Mouse (Mus musculus): ENCODE data around the gene Pga5. TPM values are rescaled to one million over a fixed set of nuclear protein-coding genes. Genes with fewer than 3 reads are reported as not detected.

Pga5 gene
- polyA plus RNA-seq (2015; fragmentation: Nextera tagmentation; extraction: Ambion mirVana): not detected in 2 replicates

GRCm38 (mm10) chr19:10677915-10678771, at the start of gene Pga5:
Gene Pga5 (minus strand): TSS chr19:10678071.
- Histone ChIP-seq H3K27me3 (0 out of 2 replicates have a peak, but pooled peaks cover 12% of the 10 kb centered on the region), H3K36me3 (no peaks in the 10 kb centered on the region), H3K9me3 (replicated peaks) (no peaks in the 10 kb centered on the region), H3K9ac (no peak within 1 kb of the TSS), H3K4me3 (replicated peaks) (no peak within 1 kb of the TSS), H3K27ac (no peak within 1 kb of the TSS), H3K4me2 (no peak within 1 kb of the TSS), H3K4me1 (0 out of 2 replicates have a peak, but pooled peaks cover 3% of the 10 kb centered on the region)
- WGBS: 41% methylated on average over 6 of the region's 6 CpGs
- no peak for ATAC-seq (replicated peaks; ENCODE audit: low FRiP score)

- Histone ChIP-seq H3K4me3 (replicated peaks) (no peak overlapping the region), H3K36me3 (no peaks in the 10 kb centered on the region), H3K4me2 (no peak overlapping the region), H3K27me3 (no peaks in the 10 kb centered on the region), H3K4me1 (peaks cover 27% of the 10 kb centered on the region), H3K9ac (no peak overlapping the region), H3K9me3 (replicated peaks) (no peaks in the 10 kb centered on the region), H3K27ac (no peak overlapping the region)
- 73% methylated on average over 13 of the region's 13 CpGs for WGBS
- ATAC-seq (replicated peaks; ENCODE audit: low FRiP score): no peak
These were observed 46.9 kb upstream of the Pga5 start for GRCm38 (mm10) chr19:10724629-10725363.

- H3K4me2 ChIP-seq: no peak overlapping the region
- WGBS: 41% methylated on average over 5 of the region's 5 CpGs
- ATAC-seq (replicated peaks; ENCODE audit: low FRiP score): 0 out of 2 replicates have a peak, but pooled peaks have one; percentile 30
- H3K4me3 ChIP-seq (replicated peaks): no peak overlapping the region
- H3K9ac ChIP-seq: no peak overlapping the region
- no peaks in the 10 kb centered on the region for H3K36me3 ChIP-seq
- peak overlapping the region; percentile 57 for H3K27ac ChIP-seq
- no peaks in the 10 kb centered on the region for H3K9me3 ChIP-seq (replicated peaks)
- no peaks in the 10 kb centered on the region for H3K27me3 ChIP-seq
- peaks cover 30% of the 10 kb centered on the region for H3K4me1 ChIP-seq
These were observed 45.8 kb upstream of the Pga5 start for GRCm38 (mm10) chr19:10723649-10724048.

- H3K9ac ChIP-seq: 0 out of 2 replicates have a peak overlapping the region, but pooled peaks have one; percentile 5
- no peaks in the 10 kb centered on the region for H3K36me3 ChIP-seq
- peak overlapping the region; percentile 57 for H3K27ac ChIP-seq
- H3K27me3 ChIP-seq: no peaks in the 10 kb centered on the region
- peaks cover 30% of the 10 kb centered on the region for H3K4me1 ChIP-seq
- peak; percentile 66 for ATAC-seq (replicated peaks; ENCODE audit: low FRiP score)
- WGBS: 11% methylated on average over 13 of the region's 13 CpGs
- no peak overlapping the region for H3K4me3 ChIP-seq (replicated peaks)
- H3K9me3 ChIP-seq (replicated peaks): no peaks in the 10 kb centered on the region
- H3K4me2 ChIP-seq: peak overlapping the region; percentile 22; the same call in 1 of the 2 replicates
These were observed 45.2 kb upstream of the Pga5 start for GRCm38 (mm10) chr19:10723084-10723483.

- peaks cover 30% of the 10 kb centered on the region for H3K4me1 ChIP-seq
- no peaks in the 10 kb centered on the region for H3K36me3 ChIP-seq
- ATAC-seq (replicated peaks; ENCODE audit: low FRiP score): no peak
- H3K4me2 ChIP-seq: no peak overlapping the region
- no peak overlapping the region for H3K27ac ChIP-seq
- H3K27me3 ChIP-seq: no peaks in the 10 kb centered on the region
- WGBS: 47% methylated on average over 5 of the region's 5 CpGs
- no peak overlapping the region for H3K9ac ChIP-seq
- no peaks in the 10 kb centered on the region for H3K9me3 ChIP-seq (replicated peaks)
- no peak overlapping the region for H3K4me3 ChIP-seq (replicated peaks)
These were observed 43.2 kb upstream of the Pga5 start for GRCm38 (mm10) chr19:10721064-10721463.

GRCm38 (mm10) chr19:10720524-10720923, 42.7 kb upstream of the Pga5 start:
- Histone ChIP-seq H3K27ac (no peak overlapping the region), H3K36me3 (no peaks in the 10 kb centered on the region), H3K9ac (no peak overlapping the region), H3K27me3 (no peaks in the 10 kb centered on the region), H3K4me1 (peaks cover 30% of the 10 kb centered on the region), H3K9me3 (replicated peaks) (no peaks in the 10 kb centered on the region), H3K4me2 (no peak overlapping the region), H3K4me3 (replicated peaks) (no peak overlapping the region)
- WGBS: 23% methylated on average over 3 of the region's 3 CpGs
- no peak for ATAC-seq (replicated peaks; ENCODE audit: low FRiP score)

GRCm38 (mm10) chr19:10719751-10720150, 41.9 kb upstream of the Pga5 start:
- Histone ChIP-seq H3K4me3 (replicated peaks) (no peak overlapping the region), H3K27ac (no peak overlapping the region), H3K9ac (no peak overlapping the region), H3K4me2 (no peak overlapping the region), H3K4me1 (peaks cover 30% of the 10 kb centered on the region), H3K27me3 (no peaks in the 10 kb centered on the region), H3K9me3 (replicated peaks) (no peaks in the 10 kb centered on the region), H3K36me3 (no peaks in the 10 kb centered on the region)
- ATAC-seq (replicated peaks; ENCODE audit: low FRiP score): no peak
- WGBS: 36% methylated on average over 2 of the region's 2 CpGs

GRCm38 (mm10) chr19:10718251-10718775, 40.4 kb upstream of the Pga5 start:
- Histone ChIP-seq H3K27ac (no peak overlapping the region), H3K4me3 (replicated peaks) (no peak overlapping the region), H3K9me3 (replicated peaks) (no peaks in the 10 kb centered on the region), H3K27me3 (no peaks in the 10 kb centered on the region), H3K4me2 (no peak overlapping the region), H3K9ac (no peak overlapping the region), H3K36me3 (peaks cover 13% of the 10 kb centered on the region), H3K4me1 (peaks cover 22% of the 10 kb centered on the region)
- 63% methylated on average over 7 of the region's 7 CpGs for WGBS
- ATAC-seq (replicated peaks; ENCODE audit: low FRiP score): no peak

GRCm38 (mm10) chr19:10715476-10715875, 37.6 kb upstream of the Pga5 start:
- Histone ChIP-seq H3K4me2 (no peak overlapping the region), H3K4me3 (replicated peaks) (no peak overlapping the region), H3K27ac (no peak overlapping the region), H3K9ac (no peak overlapping the region), H3K36me3 (peaks cover 41% of the 10 kb centered on the region), H3K27me3 (no peaks in the 10 kb centered on the region), H3K4me1 (peaks cover 10% of the 10 kb centered on the region), H3K9me3 (replicated peaks) (no peaks in the 10 kb centered on the region)
- no peak for ATAC-seq (replicated peaks; ENCODE audit: low FRiP score)
- 95% methylated on average over 6 of the region's 6 CpGs for WGBS

- peaks cover 47% of the 10 kb centered on the region for H3K36me3 ChIP-seq
- ATAC-seq (replicated peaks; ENCODE audit: low FRiP score): peak; percentile 14
- H3K4me2 ChIP-seq: no peak overlapping the region
- H3K9me3 ChIP-seq (replicated peaks): no peaks in the 10 kb centered on the region
- peaks cover 4% of the 10 kb centered on the region for H3K4me1 ChIP-seq
- H3K27ac ChIP-seq: no peak overlapping the region
- no peak overlapping the region for H3K4me3 ChIP-seq (replicated peaks)
- no peak overlapping the region for H3K9ac ChIP-seq
- no peaks in the 10 kb centered on the region for H3K27me3 ChIP-seq
- WGBS: 41% methylated on average over 4 of the region's 4 CpGs
These were observed 37.0 kb upstream of the Pga5 start for GRCm38 (mm10) chr19:10714682-10715475.

GRCm38 (mm10) chr19:10714168-10714567, 36.3 kb upstream of the Pga5 start:
- Histone ChIP-seq H3K27me3 (no peaks in the 10 kb centered on the region), H3K9me3 (replicated peaks) (no peaks in the 10 kb centered on the region), H3K9ac (no peak overlapping the region), H3K4me3 (replicated peaks) (no peak overlapping the region), H3K36me3 (peaks cover 48% of the 10 kb centered on the region), H3K27ac (no peak overlapping the region), H3K4me1 (peaks cover 6% of the 10 kb centered on the region), H3K4me2 (no peak overlapping the region)
- ATAC-seq (replicated peaks; ENCODE audit: low FRiP score): no peak
- WGBS: 81% methylated on average over 6 of the region's 6 CpGs
